Mouse (Mus musculus) cerebellum, adult (tissue): Measurements from ENCODE around the gene H2-M10.2.

Source experiments
- ATAC-seq: cut with Nextera tagmentation; 2 replicates; pipeline ENCODE4 v1.9.2; 2017; ENCODE audit warnings: mild to moderate bottlenecking, moderate library complexity, mixed read lengths; ENCODE audit not compliant: insufficient number of reproducible peaks, low FRiP score, low TSS enrichment

H2-M10.2 gene

GRCm38 (mm10) chr17:36286390-36286789, at the start of gene H2-M10.2:
H2-M10.2 (minus strand) TSS chr17:36286490.
- ATAC-seq, result no peak

DNA sequence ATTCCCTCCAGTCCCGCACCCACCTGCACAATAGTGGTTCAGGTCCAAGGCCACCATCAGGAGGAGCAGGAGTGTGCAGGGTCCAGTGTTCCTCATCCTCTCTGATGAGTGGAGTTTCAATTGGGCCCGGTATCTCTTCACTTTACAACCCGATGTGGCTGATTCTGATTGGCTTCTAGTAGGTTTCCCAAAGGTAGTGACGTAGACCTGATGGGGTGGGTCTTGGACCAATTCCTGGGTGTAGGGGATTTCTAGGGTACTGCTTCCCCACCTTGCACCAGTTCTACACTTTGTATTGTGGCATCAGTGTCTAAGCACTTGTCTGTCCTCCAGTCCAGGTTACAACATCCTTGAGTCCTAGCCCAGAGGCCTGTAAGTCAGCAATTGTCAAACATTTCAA, 39.8 kb upstream of the H2-M10.2 start, which contains the start of gene H2-M10.1:
Gene H2-M10.1 (minus strand): TSS at position 101 of the 400 bp plus-strand sequence.
- ATAC-seq, result no peak

DNA sequence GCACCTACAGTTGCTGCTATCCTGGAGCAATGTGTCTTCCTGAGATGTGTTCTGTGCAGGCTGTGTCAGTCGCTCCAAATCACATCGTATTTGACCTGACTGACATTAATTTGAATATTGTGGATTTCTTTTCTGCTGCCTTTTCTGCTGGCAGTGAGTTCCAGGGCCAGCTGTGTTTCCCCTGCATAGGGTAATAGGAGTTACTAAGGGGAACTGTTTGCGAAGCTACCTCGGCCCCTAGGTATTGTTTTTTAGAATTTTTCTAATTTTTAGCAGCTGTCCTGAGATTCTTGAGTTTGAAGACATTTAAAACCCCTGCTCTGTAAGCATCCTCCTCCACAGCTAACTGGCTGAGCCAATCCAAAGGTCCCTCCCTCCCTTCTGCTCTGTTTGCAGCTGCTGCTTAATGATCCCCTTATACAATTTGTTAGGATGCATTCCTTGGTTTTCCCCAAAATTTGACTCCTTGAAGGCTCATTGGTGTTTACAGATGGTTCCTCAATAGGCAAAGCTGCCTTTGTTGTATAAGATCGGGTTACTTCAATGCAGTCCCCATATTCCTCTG, 29.5 kb upstream of the H2-M10.2 start:
- ATAC-seq, result no peak

- peak; percentile 97 for ATAC-seq
Observed at GRCm38 (mm10) chr17:36315041-36315688, 28.9 kb upstream of the H2-M10.2 start.

- ATAC-seq, result no peak
Observed at GRCm38 (mm10) chr17:36314511-36314910, 28.2 kb upstream of the H2-M10.2 start.

DNA sequence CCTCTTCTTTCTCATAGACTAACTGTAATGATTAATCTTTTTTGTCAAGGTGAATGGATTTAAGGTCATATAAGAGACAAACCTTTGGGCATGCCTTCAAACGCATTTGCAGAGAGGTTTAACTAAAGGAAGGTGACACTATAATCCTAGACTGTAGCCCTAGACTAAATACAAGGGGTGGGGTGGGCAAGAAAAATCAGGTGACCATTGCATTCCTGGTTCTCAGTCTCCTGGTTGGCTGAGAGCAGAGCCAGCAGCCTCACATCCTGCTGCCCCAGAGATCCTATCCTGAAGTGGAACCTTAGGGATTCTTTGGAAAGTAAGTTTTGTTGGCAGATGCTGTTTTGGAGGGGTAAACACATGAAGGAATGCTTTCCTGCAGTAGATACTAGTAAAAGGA, 23.0 kb upstream of the H2-M10.2 start:
- no peak for ATAC-seq

GRCm38 (mm10) chr17:36308855-36309254, 22.6 kb upstream of the H2-M10.2 start:
- ATAC-seq, result 0 out of 2 replicates have a peak, but pooled peaks have one; percentile 15

GRCm38 (mm10) chr17:36281521-36282245, 4.6 kb downstream of the H2-M10.2 start:
- no peak for ATAC-seq

GRCm38 (mm10) chr17:36274776-36275175, 11.5 kb downstream of the H2-M10.2 start:
- ATAC-seq, result no peak

DNA sequence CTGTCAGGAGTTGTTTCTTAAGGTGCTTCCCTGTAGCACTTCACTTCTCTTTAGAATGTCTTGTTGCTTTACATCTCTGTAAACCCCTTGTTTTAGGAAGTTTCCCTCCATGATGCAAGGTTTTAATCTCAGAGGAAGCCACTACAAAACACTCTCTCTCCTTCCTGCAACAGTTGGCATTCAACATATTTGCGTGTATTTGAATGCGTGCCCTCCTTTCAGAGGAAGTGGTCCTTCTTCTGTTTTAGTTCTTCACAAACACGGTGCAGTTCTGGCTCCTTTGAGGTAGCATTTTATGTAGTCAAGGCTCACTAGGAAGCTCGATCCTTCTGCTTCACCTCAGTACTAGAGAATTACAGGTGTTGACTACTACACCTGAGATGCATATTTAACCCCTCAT, 12.5 kb downstream of the H2-M10.2 start:
- no peak for ATAC-seq

DNA sequence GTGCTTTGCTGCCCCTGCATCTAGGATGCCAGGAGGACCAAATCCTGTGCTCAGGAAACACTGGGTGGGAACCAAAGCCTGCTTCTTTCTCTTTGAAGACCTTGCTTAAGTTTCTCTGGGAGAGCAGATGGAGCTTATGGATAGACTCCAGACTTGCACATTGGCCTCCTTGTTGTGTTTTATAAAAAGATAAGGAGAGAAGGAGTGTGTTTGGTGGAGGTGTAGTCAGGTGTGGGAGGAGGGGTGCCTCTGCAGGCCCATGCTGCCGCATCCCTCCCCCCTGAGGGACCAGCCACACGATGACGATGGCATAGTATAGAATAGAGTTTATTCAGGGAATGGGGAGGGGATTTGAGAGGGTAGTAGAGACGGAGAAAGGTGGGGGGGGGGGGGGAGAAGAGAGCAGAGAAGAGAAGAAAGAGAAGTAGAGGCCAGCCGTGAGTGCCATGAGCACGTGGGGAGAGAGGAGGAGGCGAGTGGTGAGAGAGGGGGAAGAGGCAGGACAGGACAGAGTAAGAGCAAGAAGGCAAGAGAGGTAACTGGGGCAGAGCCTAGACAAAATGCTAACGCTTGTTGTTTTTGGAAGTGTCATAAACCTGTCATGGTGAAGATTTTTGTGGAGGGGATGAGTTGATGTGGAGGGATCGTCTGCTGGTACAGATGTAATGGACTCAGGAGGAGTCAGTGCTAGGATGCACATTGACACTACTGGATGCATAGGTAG, 13.5 kb downstream of the H2-M10.2 start:
- no peak for ATAC-seq

DNA sequence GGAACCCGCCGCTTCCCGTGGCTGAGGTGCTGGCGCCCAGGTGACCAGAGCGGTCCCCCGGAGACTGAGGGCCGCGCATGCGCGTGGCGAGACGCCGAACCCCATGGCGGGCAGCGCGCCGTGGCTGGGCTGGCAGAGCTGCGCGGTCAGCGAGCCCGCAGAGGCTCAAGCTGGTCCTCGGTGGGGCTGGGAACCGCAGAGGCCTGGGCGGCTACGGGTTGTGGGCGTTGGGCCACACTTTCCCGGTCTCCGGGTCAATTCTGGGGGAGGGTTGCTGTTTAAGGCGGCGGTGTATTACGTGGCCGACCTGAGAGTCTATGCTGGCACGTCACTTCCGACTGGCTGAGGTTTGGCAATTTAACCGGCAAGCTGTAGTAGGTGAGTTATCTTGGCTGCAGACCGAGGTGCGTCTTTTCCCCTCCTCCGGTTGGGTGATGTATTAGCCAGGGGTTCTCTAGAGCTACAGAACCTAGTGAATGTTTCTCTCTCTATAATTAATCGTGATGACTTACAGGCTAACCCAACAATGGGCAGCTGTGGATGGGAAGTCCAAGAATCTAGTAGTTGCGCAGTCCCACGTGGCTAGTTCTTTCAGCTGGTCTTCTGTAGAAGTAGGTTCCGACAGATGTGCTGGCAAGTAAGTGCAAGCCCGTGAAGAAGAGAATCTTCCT, 14.6 kb downstream of the H2-M10.2 start, which contains the start of gene Trim39:
Gene Trim39 (minus strand): TSS at position 662 of the 671 bp plus-strand sequence.
- ATAC-seq, result peak; percentile 81

- peak; percentile 83 for ATAC-seq
Observed at GRCm38 (mm10) chr17:36270956-36271585, 15.2 kb downstream of the H2-M10.2 start.

DNA sequence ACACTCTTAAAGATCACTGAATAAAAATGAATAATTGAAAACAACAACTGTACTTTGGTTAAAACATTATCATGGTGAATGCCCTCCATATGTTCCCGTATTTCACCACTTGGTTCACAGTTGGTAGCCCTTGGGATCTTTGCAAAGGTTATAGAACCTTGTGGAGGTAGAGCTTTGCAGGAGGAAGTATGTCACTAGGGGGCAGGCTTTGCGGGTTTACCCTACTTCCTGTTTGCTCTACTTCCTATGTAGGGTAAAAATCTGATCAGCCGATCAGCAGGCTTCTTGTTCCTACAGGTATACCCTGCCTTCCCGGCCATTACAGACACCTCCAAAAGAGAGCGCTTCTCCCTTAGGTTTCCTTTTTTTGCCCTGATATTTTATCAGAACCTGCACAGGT, 20.5 kb downstream of the H2-M10.2 start:
- ATAC-seq, result no peak

DNA sequence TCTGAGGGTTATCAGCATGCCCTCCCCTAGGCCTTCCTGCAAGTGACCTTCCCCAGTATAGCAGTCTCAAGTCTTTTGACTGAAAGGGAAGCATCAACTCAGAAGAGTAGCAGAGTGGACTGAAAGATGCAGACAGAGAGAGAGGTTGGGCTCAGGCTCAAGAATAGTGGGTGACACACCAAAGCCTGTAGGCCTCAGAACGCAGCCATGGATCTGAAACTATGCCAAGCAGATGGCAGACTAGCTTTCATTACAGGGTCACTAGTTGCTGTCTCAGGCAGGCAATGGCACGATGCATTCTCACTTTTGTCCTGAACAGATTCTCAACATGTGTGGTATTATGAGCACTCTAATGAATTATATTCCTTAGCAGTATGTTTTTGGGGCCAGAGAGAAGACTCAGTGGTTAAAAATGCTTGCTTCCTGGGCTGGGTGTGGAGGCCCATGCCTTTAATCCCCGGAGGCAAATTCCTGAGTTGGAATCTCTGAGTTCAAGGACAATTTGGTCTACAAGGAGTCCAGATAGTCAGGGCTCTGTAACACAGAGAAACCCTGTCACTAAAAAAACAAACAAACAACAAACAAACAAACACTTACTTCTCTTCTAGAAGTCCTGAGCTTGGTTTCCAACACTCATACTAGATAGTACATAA, 21.9 kb downstream of the H2-M10.2 start:
- ATAC-seq, result no peak

DNA sequence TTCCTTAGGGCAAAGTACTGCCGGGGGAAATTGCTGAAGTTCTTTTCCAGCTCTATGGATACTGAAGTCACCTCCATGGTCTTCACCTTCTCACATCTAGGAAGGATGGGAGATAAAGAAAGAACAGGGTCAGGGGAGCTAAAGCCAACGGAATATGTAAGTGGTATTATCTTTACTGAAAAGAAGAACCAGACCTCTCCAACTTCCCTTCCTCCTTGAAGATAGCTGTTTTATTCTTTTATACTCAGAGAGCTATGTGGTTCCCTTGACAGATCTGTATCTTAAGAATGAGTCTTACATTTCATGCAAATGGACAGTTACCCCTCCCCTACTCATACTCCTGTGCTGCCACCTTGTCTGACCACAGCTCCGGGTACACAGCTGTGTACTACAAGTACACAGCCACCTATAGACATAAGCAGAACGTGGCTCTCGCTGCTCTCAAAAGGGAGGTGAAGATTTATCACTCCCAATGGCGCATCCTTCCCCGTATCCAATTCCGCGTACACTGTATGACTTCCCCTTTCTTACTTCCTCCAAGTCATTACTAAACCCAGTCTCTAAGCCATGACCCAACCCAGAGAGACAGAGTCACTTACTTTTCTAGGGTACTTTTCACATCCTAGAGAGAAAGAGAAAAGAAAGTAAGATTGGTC, 24.7 kb downstream of the H2-M10.2 start:
- ATAC-seq, result no peak

DNA sequence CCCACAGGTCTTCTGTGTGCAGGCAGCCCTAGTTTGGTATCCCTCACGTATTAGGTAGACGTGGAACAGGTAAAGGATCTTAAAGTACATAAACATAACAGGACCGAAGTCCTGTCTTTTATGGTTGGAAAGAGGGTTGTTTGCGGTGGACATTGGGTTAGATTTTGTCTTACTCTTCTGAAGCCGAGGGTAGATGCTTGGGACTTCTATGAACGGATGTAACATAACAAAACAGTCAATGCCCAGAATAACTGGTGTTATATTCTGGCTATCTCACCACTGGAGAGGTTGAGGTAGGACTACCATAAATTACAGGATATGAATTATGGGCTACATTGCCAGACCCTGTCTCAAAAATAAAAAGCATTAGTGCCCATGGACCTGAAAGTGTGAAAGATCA, 28.3 kb downstream of the H2-M10.2 start, which contains the start of gene Rpp21:
Gene Rpp21 (minus strand): TSS at position 101 of the 400 bp plus-strand sequence.
- no peak for ATAC-seq

GRCm38 (mm10) chr17:36257241-36257947, 28.9 kb downstream of the H2-M10.2 start:
- peak; percentile 94 for ATAC-seq
